ENCODE assay signal across 10 mouse cellular contexts in the genomic region with DNA sequence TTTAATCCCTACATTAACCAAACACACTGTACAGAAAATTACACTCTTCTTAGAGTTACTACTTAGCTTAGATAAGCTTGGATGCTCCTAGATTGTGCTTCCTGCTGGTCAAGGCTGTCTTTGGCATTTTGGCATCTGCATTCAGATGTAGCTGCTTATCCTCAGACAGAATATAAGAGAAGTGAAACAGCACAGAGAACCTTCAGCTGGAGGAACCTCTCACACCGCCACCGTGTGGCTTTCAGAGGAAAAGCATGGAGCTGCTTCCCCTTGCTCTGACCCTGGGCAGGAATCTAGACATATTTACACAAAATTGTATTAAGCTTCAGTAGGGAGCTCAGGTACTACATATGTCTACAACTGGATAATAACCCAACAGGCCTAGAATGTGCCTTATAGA. TPM values are rescaled to one million over a fixed set of nuclear protein-coding genes. Genes with fewer than 3 reads are reported as not detected.
DNase-seq lines count a peak whose midpoint lies in the region; ATAC-seq and TF ChIP-seq lines count a peak whose summit lies in the region.
"Had no signal": no experiment of that assay in that cellular context is flagged by ENCODE, and none has a peak within 500 bp of the region (broad histone marks: within the 10 kb centered on the region; RNA-seq: fewer than 3 reads in every experiment).

No protein-coding gene starts in this region.

- intact Hi-C loops in left cerebral cortex, postnatal 36 days (cut with DNase I), result no loop called here

- no peaks in the 10 kb centered on the region for H3K36me3 ChIP-seq in kidney, adult 2 months (ENCODE audit: control insufficient read depth, insufficient read depth, low read length)
- no peaks in the 10 kb centered on the region for H3K36me3 ChIP-seq in kidney, embryonic 16.5 days (ENCODE audit: insufficient read depth, low read length)
- H3K36me3 ChIP-seq in MEL (ENCODE audit: control insufficient read depth in 1 of 2, insufficient read depth in 2 of 2, low read length in 2 of 2), result no peaks in the 10 kb centered on the region

- peak; percentile 72 for TF ChIP-seq CTCF in kidney, adult 2 months (conservative IDR thresholded peaks at IDR 0.05; ENCODE audit: insufficient read depth, insufficient read length, low read depth, low read length)
- peak; percentile 65 to 75 (median 74) for TF ChIP-seq CTCF in MEL (IDR thresholded peaks at IDR 0.05 in 2 of 3, conservative IDR thresholded peaks at IDR 0.05 in 1 of 3; ENCODE audit: control insufficient read depth in 1 of 3, insufficient read depth in 1 of 3, low read depth in 2 of 3, low read length in 3 of 3, poor library complexity in 1 of 3, severe bottlenecking in 1 of 3)

- no peaks in the 10 kb centered on the region for H3K79me2 ChIP-seq in MEL (ENCODE audit: control insufficient read depth, insufficient read depth, low read length, poor library complexity)

- no peak overlapping the region for H3K4me2 ChIP-seq in kidney, embryonic 16.5 days (replicated peaks; ENCODE audit: low read depth, low read length)

- DNase-seq in kidney, adult 2 months, result peak; percentile 19
- DNase-seq in MEL (ENCODE audit: low read depth, low spot score), result peak; percentile 41
- DNase-seq in adrenal gland, postnatal 36 days, result peak; percentile 36 to 61
- DNase-seq in forelimb bud, embryonic 11.5 days (ENCODE audit: low read depth, low spot score), result peak; percentile 20
- peak; percentile 17 to 32 for DNase-seq in left cerebral cortex, postnatal 36 days (ENCODE audit: low spot score in 2 of 2)
- peak; percentile 23 for DNase-seq in retina, postnatal 7 days (ENCODE audit: low read depth, low spot score)

- no peaks in the 10 kb centered on the region for H3K27me3 ChIP-seq in kidney, adult 2 months (replicated peaks; ENCODE audit: control insufficient read depth, insufficient read depth, low read length)
- peaks cover 3% of the 10 kb centered on the region; the same call in 1 of the 2 replicates for H3K27me3 ChIP-seq in kidney, embryonic 16.5 days (ENCODE audit: insufficient read depth, low read length)
- no peaks in the 10 kb centered on the region for H3K27me3 ChIP-seq in MEL (ENCODE audit: control insufficient read depth in 1 of 2, insufficient read depth in 2 of 2, low read length in 2 of 2)

- H3K9me3 ChIP-seq in kidney, embryonic 16.5 days (ENCODE audit: low read length), result no peaks in the 10 kb centered on the region
- no peaks in the 10 kb centered on the region for H3K9me3 ChIP-seq in MEL (replicated peaks; ENCODE audit: insufficient read depth, low read length)

- H3K27ac ChIP-seq in kidney, adult 2 months (ENCODE audit: insufficient read depth, low read depth, low read length), result no peak overlapping the region
- H3K27ac ChIP-seq in kidney, embryonic 16.5 days (ENCODE audit: low read length), result no peak overlapping the region
- H3K27ac ChIP-seq in MEL (ENCODE audit: control insufficient read depth, low read depth, low read length), result no peak overlapping the region

- no peak for TF ChIP-seq POLR2A in kidney, adult 2 months (IDR thresholded peaks at IDR 0.05; ENCODE audit: low read depth, low read length)
- TF ChIP-seq POLR2A in MEL (IDR thresholded peaks at IDR 0.05; ENCODE audit: control insufficient read depth in 1 of 2, insufficient read depth in 1 of 2, low read depth in 1 of 2, low read length in 2 of 2, poor library complexity in 1 of 2), result no peak

- no peak for TF ChIP-seq EP300 in MEL (IDR thresholded peaks at IDR 0.05; ENCODE audit: low read depth in 1 of 2, low read length in 2 of 2)

- no peak for ATAC-seq in kidney, embryonic 16.5 days (ENCODE audit: low FRiP score, low TSS enrichment)
- no peak for ATAC-seq in activated CD4-positive, CD25-positive, alpha-beta regulatory T cell, adult 4 months

- no peaks in the 10 kb centered on the region for H3K4me1 ChIP-seq in kidney, adult 2 months (ENCODE audit: control insufficient read depth, insufficient read depth, low read length)
- no peaks in the 10 kb centered on the region for H3K4me1 ChIP-seq in kidney, embryonic 16.5 days (ENCODE audit: insufficient read depth, low read length)
- no peaks in the 10 kb centered on the region for H3K4me1 ChIP-seq in MEL (ENCODE audit: control insufficient read depth in 1 of 2, insufficient read depth in 2 of 2, low read length in 2 of 2)

- 1% methylated on average over 2 of the region's 2 CpGs for WGBS in kidney, adult 2 months
- WGBS in kidney, embryonic 16.5 days, result 0% methylated on average over 2 of the region's 2 CpGs

- TF ChIP-seq RAD21 in MEL (IDR thresholded peaks at IDR 0.05; ENCODE audit: low read depth, low read length), result no peak; the same call in 1 of the 2 replicates

- H3K9ac ChIP-seq in kidney, embryonic 16.5 days (replicated peaks; ENCODE audit: low read length), result no peak overlapping the region
- no peak overlapping the region for H3K9ac ChIP-seq in MEL (ENCODE audit: control insufficient read depth, low read depth, low read length, poor library complexity, severe bottlenecking)

- H3K4me3 ChIP-seq in kidney, adult 2 months (ENCODE audit: insufficient read depth, low read depth, low read length), result no peak overlapping the region
- H3K4me3 ChIP-seq in kidney, embryonic 16.5 days (ENCODE audit: low read length), result no peak overlapping the region
- no peak overlapping the region for H3K4me3 ChIP-seq in MEL (ENCODE audit: control insufficient read depth in 1 of 2, insufficient read depth in 1 of 2, low read depth in 2 of 2, low read length in 2 of 2)

TF ChIP-seq in MEL, 35 proteins besides CTCF, POLR2A, EP300 and RAD21:
- TF ChIP-seq MEF2A (IDR thresholded peaks at IDR 0.05; ENCODE audit: extremely low read depth, insufficient replicate concordance, low read depth, low read length, poor library complexity, severe bottlenecking) (no peak), CHD2 (IDR thresholded peaks at IDR 0.05; ENCODE audit: low read length) (no peak), HCFC1 (IDR thresholded peaks at IDR 0.05; ENCODE audit: low read depth, low read length) (no peak), TBP (IDR thresholded peaks at IDR 0.05; ENCODE audit: low read depth, low read length) (no peak), SMC3 (IDR thresholded peaks at IDR 0.05; ENCODE audit: low read depth, low read length) (peak; percentile 45), MAZ (IDR thresholded peaks at IDR 0.05; ENCODE audit: low read depth, low read length) (no peak)

RNA-seq across cellular contexts. Expression of gene Gm2431, which starts 2.6 kb away (rescaled TPM):
- not detected in 2 replicates for polyA plus RNA-seq in kidney, adult 2 months (2012; rRNA removed)
- not detected in 2 replicates for polyA plus RNA-seq in kidney, embryonic 16.5 days (2015; fragmentation: Nextera tagmentation; extraction: Ambion mirVana)
- not detected in 2 replicates for total RNA-seq in MEL (2012; rRNA removed)
- not detected for polyA plus RNA-seq in MEL (2012; ENCODE audit: insufficient read depth in 1 of 2, insufficient read length in 2 of 2, low read depth in 1 of 2, low replicate concordance in 2 of 2, missing spikeins in 1 of 2)
- not detected for total RNA-seq in adrenal gland, postnatal 36 days (2021)
- not detected for total RNA-seq in left cerebral cortex, postnatal 36 days (2021)
- not detected for polyA plus RNA-seq in activated CD4-positive, CD25-positive, alpha-beta regulatory T cell, adult 4 months (2017; shearing (Covaris generic))
- polyA plus RNA-seq: frontal cortex, adult 2 months; lung, embryonic 16.5 days had no signal

RNA-seq across cellular contexts. Expression of gene Gm40460, which starts 14.6 kb away (rescaled TPM):
- polyA plus RNA-seq in kidney, adult 2 months (2012; rRNA removed), result not detected in 2 replicates
- polyA plus RNA-seq in kidney, embryonic 16.5 days (2015; fragmentation: Nextera tagmentation; extraction: Ambion mirVana), result not detected in 2 replicates
- not detected in 2 replicates for total RNA-seq in MEL (2012; rRNA removed)
- not detected for polyA plus RNA-seq in MEL (2012; ENCODE audit: insufficient read depth in 1 of 2, insufficient read length in 2 of 2, low read depth in 1 of 2, low replicate concordance in 2 of 2, missing spikeins in 1 of 2)
- not detected for total RNA-seq in adrenal gland, postnatal 36 days (2021)
- not detected for total RNA-seq in left cerebral cortex, postnatal 36 days (2021)
- not detected for polyA plus RNA-seq in activated CD4-positive, CD25-positive, alpha-beta regulatory T cell, adult 4 months (2017; shearing (Covaris generic))
- polyA plus RNA-seq: frontal cortex, adult 2 months; lung, embryonic 16.5 days had no signal

RNA-seq across cellular contexts. Expression of gene Gm4559, which starts 18.6 kb away (rescaled TPM):
- not detected in 2 replicates for polyA plus RNA-seq in kidney, adult 2 months (2012; rRNA removed)
- polyA plus RNA-seq in kidney, embryonic 16.5 days (2015; fragmentation: Nextera tagmentation; extraction: Ambion mirVana), result not detected in 2 replicates
- not detected in 2 replicates for total RNA-seq in MEL (2012; rRNA removed)
- polyA plus RNA-seq in MEL (2012; ENCODE audit: insufficient read depth in 1 of 2, insufficient read length in 2 of 2, low read depth in 1 of 2, low replicate concordance in 2 of 2, missing spikeins in 1 of 2), result not detected
- total RNA-seq in adrenal gland, postnatal 36 days (2021), result not detected
- total RNA-seq in left cerebral cortex, postnatal 36 days (2021), result not detected
- polyA plus RNA-seq in activated CD4-positive, CD25-positive, alpha-beta regulatory T cell, adult 4 months (2017; shearing (Covaris generic)), result not detected
- polyA plus RNA-seq: frontal cortex, adult 2 months; lung, embryonic 16.5 days had no signal

RNA-seq across cellular contexts. Expression of gene Krtap5-5, which starts 25.7 kb away (rescaled TPM):
- polyA plus RNA-seq in kidney, adult 2 months (2012; rRNA removed), result not detected in 2 replicates
- not detected in 2 replicates for polyA plus RNA-seq in kidney, embryonic 16.5 days (2015; fragmentation: Nextera tagmentation; extraction: Ambion mirVana)
- not detected in 2 replicates for total RNA-seq in MEL (2012; rRNA removed)
- not detected for polyA plus RNA-seq in MEL (2012; ENCODE audit: insufficient read depth in 1 of 2, insufficient read length in 2 of 2, low read depth in 1 of 2, low replicate concordance in 2 of 2, missing spikeins in 1 of 2)
- total RNA-seq in adrenal gland, postnatal 36 days (2021), result not detected
- total RNA-seq in left cerebral cortex, postnatal 36 days (2021), result not detected
- polyA plus RNA-seq in activated CD4-positive, CD25-positive, alpha-beta regulatory T cell, adult 4 months (2017; shearing (Covaris generic)), result not detected
- polyA plus RNA-seq: frontal cortex, adult 2 months; lung, embryonic 16.5 days had no signal

RNA-seq across cellular contexts. Expression of gene Krtap5-1, which starts 41.4 kb away (rescaled TPM):
- polyA plus RNA-seq in kidney, adult 2 months (2012; rRNA removed), result not detected in 2 replicates
- not detected in 2 replicates for polyA plus RNA-seq in kidney, embryonic 16.5 days (2015; fragmentation: Nextera tagmentation; extraction: Ambion mirVana)
- total RNA-seq in MEL (2012; rRNA removed), result not detected in 2 replicates
- not detected for polyA plus RNA-seq in MEL (2012; ENCODE audit: insufficient read depth in 1 of 2, insufficient read length in 2 of 2, low read depth in 1 of 2, low replicate concordance in 2 of 2, missing spikeins in 1 of 2)
- not detected for total RNA-seq in adrenal gland, postnatal 36 days (2021)
- total RNA-seq in left cerebral cortex, postnatal 36 days (2021), result not detected
- polyA plus RNA-seq in activated CD4-positive, CD25-positive, alpha-beta regulatory T cell, adult 4 months (2017; shearing (Covaris generic)), result not detected
- polyA plus RNA-seq: frontal cortex, adult 2 months; lung, embryonic 16.5 days had no signal
